Mouse (Mus musculus) hindbrain, postnatal 0 days (tissue): ENCODE data around the gene Slamf9. TPM values are rescaled to one million over a fixed set of nuclear protein-coding genes. Genes with fewer than 3 reads are reported as not detected.

ENCODE experiments used
- ATAC-seq: fragments of 200-750 bp; cut with Nextera tagmentation; 2 replicates; pipeline ENCODE4 v1.8.0; 2017; ENCODE audit warnings: mild to moderate bottlenecking, moderate TSS enrichment, moderate library complexity
- DNase-seq: peaks from one replicate; pipeline ENCODE4 v3.0.0-alpha.2; 2015; ENCODE audit warnings: low spot score
- H3K27ac ChIP-seq: fragments of 300-500 bp; sonication (generic); 2 replicates; pipeline ENCODE4 v1.5.1; 2014; ENCODE audit warnings: mild to moderate bottlenecking
- H3K27me3 ChIP-seq: fragments of 300-500 bp; sonication (generic); 2 replicates; pipeline ENCODE4 v1.6.1; 2014; ENCODE audit warnings: low read length, mixed read lengths; ENCODE audit not compliant: insufficient read depth
- H3K36me3 ChIP-seq: fragments of 300-500 bp; sonication (generic); 2 replicates; pipeline ENCODE4 v1.6.1; 2014; ENCODE audit warnings: low read length, mixed read lengths; ENCODE audit not compliant: insufficient read depth
- H3K4me1 ChIP-seq: fragments of 300-500 bp; sonication (generic); 2 replicates; pipeline ENCODE4 v1.6.1; 2014; ENCODE audit warnings: antibody characterized with exemption, low read length, mixed read lengths; ENCODE audit not compliant: insufficient read depth
- H3K4me2 ChIP-seq: fragments of 300-500 bp; sonication (generic); 2 replicates; pipeline ENCODE4 v1.6.1; 2014; ENCODE audit warnings: low read depth, mild to moderate bottlenecking, low read length, moderate library complexity, mixed read lengths
- H3K4me3 ChIP-seq: fragments of 300-500 bp; sonication (generic); 2 replicates; pipeline ENCODE4 v1.5.1; 2014; ENCODE audit warnings: low read length
- H3K9ac ChIP-seq: fragments of 300-500 bp; sonication (generic); replicated peaks from 2 replicates; pipeline ENCODE4 v1.6.1; 2014; ENCODE audit warnings: mild to moderate bottlenecking, low read length, moderate library complexity, mixed read lengths
- H3K9me3 ChIP-seq: fragments of 300-500 bp; sonication (generic); 2 replicates; pipeline ENCODE4 v1.6.1; 2016; ENCODE audit warnings: low read length, mixed read lengths
- CTCF ChIP-seq: IDR thresholded peaks from 2 replicates; pipeline ENCODE4 v1.5.1; 2016; ENCODE audit warnings: antibody characterized with exemption, control low read depth, low read depth
- WGBS: fragments of 180-500 bp; shearing (Covaris S2); extraction: QIAGEN DNeasy Blood & Tissue Kit; methylation state at CpG from one replicate; pipeline ENCODE4 v1.1.7; 2014; 5-methylcytosine and 5-hydroxymethylcytosine counted together
- polyA plus RNA-seq: library from polyadenylated mRNA; unstranded; fragments of >200 nt; fragmentation: Nextera tagmentation; extraction: Ambion mirVana; gene quantifications from 2 replicates; pipeline ENCODE4 v1.2.1, GENCODE M21; 2015
- total RNA-seq: library from RNA; depleted of rRNA; stranded (reverse); fragments of >200 nt; gene quantifications from 2 replicates; pipeline ENCODE4 v1.2.3, GENCODE M21; 2014

The Slamf9 gene
- total and polyA plus RNA-seq, 2 experiments from 2014 or later: 0.39 TPM; not detected in 1

DNA sequence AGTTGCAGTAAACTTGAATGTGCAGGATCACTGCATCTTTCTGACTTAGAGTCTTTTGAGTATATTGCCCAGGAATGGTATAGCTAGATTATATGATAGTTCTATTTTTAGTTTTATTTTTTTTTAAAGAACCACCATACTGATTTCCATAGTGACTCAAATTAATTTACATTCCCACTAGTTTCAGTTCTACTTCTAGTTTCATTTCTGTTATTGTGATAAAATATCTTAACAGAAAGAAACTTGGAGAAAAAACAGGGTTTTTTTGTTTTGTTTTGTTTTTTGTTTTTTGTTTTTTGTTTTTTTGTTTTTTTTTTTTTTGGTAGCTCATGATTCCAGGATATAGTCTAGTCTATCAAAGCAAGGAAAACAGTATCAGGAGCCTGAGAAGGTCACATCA is 2.2 kb upstream of the Slamf9 start:
- H3K4me1 ChIP-seq: no peaks in the 10 kb centered on the region
- DNase-seq (no peak), ATAC-seq (no peak)
- no peak overlapping the region for H3K4me2 ChIP-seq
- TF ChIP-seq CTCF: no peak
- H3K4me3 ChIP-seq: no peak overlapping the region
- H3K36me3 ChIP-seq: no peaks in the 10 kb centered on the region
- H3K9ac ChIP-seq: no peak overlapping the region
- no peaks in the 10 kb centered on the region for H3K27me3 ChIP-seq
- H3K9me3 ChIP-seq: no peaks in the 10 kb centered on the region
- no peak overlapping the region for H3K27ac ChIP-seq

DNA sequence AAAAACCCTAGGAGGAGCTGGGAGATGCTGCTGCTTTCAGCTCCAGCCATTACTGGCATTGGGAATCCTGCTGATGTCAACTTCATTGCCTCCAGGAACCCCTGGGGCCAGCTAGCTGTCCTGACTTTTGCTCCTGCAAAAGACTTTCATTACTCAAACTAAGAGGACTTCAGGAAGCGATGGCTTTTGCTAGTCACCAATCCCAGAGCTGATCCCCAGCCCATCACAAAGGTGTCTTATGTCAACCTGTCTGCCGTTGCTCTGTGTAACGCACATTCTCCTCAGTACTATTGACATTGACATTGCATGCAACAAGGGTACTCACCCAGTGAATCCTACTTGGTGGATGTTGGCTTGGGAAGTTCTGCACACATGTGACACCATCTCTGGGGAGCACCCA is 962 bp upstream of the Slamf9 start:
- DNase-seq: no peak
- Histone ChIP-seq H3K4me2 (no peak overlapping the region), H3K9ac (no peak overlapping the region), H3K36me3 (no peaks in the 10 kb centered on the region), H3K4me3 (no peak overlapping the region), H3K4me1 (no peaks in the 10 kb centered on the region), H3K27me3 (no peaks in the 10 kb centered on the region), H3K9me3 (no peaks in the 10 kb centered on the region), H3K27ac (no peak overlapping the region)
- TF ChIP-seq CTCF: no peak
- no peak for ATAC-seq
- 87% methylated on average over 3 of the region's 3 CpGs for WGBS

DNA sequence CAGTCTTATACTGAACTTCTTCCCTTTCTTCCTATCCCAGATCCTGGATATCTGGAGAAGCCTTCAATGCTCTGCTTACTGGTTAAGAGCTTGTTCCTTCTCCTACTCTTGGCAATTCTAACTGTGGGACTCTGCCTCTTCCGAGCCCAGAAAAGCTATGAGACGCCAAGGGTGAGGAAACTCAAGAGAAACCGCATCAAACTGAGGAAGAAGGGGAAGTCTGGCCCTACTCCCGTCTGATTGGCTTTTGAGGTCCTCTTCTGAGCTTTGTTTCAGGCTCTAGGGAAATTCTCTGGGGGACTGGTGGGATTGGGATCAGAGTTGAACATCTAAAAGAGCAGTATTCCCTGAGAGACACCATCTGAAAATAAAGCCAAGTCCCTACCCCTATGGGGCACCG is 2.9 kb downstream of the Slamf9 start:
- Histone ChIP-seq H3K36me3 (no peaks in the 10 kb centered on the region), H3K9me3 (no peaks in the 10 kb centered on the region), H3K9ac (no peak overlapping the region), H3K4me3 (no peak overlapping the region), H3K4me1 (peaks cover 8% of the 10 kb centered on the region), H3K27ac (no peak overlapping the region), H3K27me3 (no peaks in the 10 kb centered on the region), H3K4me2 (no peak overlapping the region)
- WGBS: 83% methylated on average over 5 of the region's 5 CpGs
- TF ChIP-seq CTCF: no peak
- ATAC-seq: no peak
- DNase-seq: no peak

DNA sequence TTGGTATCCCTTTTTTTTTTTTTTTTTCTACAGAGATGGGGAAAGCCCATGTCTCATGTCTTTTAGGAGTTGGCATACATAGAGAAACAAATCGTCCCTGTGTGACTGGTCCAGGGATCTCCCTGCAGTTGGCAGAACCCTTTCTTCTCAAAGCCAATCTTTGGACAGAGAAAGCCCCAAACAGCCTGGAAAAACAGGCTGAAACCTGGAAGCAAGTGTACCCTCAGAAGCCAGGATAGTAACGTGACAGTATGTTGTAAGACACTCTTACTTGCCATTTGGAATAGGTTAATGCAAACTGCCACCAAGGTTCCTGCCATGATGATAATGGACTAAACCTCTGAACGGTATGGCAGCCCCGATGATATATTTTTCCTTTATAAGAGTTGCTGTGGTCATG is 5.2 kb downstream of the Slamf9 start:
- H3K9ac ChIP-seq: no peak overlapping the region
- TF ChIP-seq CTCF: no peak
- no peaks in the 10 kb centered on the region for H3K27me3 ChIP-seq
- 89% methylated on average over 4 of the region's 4 CpGs for whole genome bisulfite sequencing
- no peak overlapping the region for H3K4me3 ChIP-seq
- H3K36me3 ChIP-seq: no peaks in the 10 kb centered on the region
- no peaks in the 10 kb centered on the region for H3K9me3 ChIP-seq
- no peak overlapping the region for H3K27ac ChIP-seq
- no peak for ATAC-seq
- no peak for DNase-seq
- H3K4me2 ChIP-seq: no peak overlapping the region
- peaks cover 17% of the 10 kb centered on the region for H3K4me1 ChIP-seq

DNA sequence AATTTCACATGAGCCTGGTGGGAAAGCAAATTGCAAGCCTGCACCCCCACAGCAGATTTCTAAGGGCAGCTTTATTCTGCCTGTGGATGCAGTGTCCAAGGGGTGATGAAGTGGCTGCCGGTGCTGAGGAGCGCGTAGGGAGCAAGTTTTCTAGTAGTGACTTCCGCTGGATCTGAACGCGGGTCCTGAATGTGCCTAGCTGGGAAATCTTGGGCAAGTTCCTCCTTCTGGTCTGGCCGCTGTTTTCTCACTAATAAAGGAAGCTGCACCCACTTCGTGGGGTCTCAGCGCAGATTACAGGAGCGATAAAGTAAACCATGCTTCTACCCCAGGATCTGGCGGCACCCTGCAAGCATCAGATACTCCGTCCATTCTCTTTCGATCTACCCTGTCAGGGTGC is 6.0 kb downstream of the Slamf9 start:
- H3K4me1 ChIP-seq: peaks cover 24% of the 10 kb centered on the region
- DNase-seq (no peak), ATAC-seq (no peak)
- no peak for TF ChIP-seq CTCF
- no peaks in the 10 kb centered on the region for H3K27me3 ChIP-seq
- H3K9ac ChIP-seq: peak overlapping the region; percentile 49; the same call in 1 of the 2 replicates
- H3K9me3 ChIP-seq: no peaks in the 10 kb centered on the region
- peak overlapping the region; percentile 88 for H3K4me2 ChIP-seq
- peak overlapping the region; percentile 62 for H3K4me3 ChIP-seq
- no peaks in the 10 kb centered on the region for H3K36me3 ChIP-seq
- H3K27ac ChIP-seq: no peak overlapping the region
- 23% methylated on average over 13 of the region's 13 CpGs for WGBS

DNA sequence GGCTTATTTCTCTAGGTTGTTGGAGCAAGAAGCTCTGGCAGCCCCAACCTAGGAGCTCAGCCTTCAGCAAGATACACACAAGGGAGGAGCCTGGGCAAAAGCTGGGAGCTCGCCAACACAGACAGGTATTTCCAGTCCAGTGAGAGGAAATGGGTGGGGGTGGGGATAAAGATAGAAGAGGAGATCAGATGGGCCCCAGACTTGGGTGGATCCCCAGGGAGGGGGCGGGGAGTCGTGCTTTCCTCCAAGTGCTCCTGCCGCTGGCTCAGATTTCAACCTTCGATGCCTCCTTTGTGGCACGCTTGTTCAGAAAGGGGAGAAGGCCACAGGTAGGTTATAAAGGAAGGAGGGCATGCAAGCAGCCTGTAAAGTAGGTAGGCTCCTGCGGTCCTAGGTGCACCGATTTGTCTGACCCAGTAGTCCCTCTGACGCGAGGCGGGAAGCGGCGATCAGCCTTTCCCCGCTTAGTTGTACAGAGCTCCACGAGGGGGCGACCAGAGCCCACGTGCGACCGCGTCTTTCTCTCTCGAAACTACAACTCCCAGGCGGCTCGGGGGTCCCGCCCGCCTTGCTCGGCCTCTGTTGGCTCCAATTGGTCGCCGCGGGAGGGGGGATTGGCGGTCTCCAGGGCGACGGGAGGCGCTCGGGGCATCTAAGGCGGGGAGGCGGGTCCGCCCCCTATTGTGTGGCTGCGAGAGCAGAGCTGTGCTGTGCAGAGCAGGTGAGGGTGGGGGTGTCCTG is 6.6 kb downstream of the Slamf9 start, which contains the start of gene Igsf9:
Igsf9 (plus strand) TSS at position 249 of the 741 bp plus-strand sequence.
- peak; percentile 94 for ATAC-seq
- TF ChIP-seq CTCF: peak; percentile 76
- H3K4me1 ChIP-seq: peaks cover 29% of the 10 kb centered on the region
- DNase-seq: peak; percentile 97
- H3K36me3 ChIP-seq: no peaks in the 10 kb centered on the region
- 1% methylated on average over 38 of the region's 38 CpGs for WGBS
- H3K27ac ChIP-seq: no peak within 1 kb of the TSS
- H3K27me3 ChIP-seq: no peaks in the 10 kb centered on the region
- H3K9me3 ChIP-seq: no peaks in the 10 kb centered on the region
- peak within 1 kb of the TSS; percentile 62 for H3K4me3 ChIP-seq
- peak within 1 kb of the TSS; percentile 49 for H3K9ac ChIP-seq
- peak within 1 kb of the TSS; percentile 88 for H3K4me2 ChIP-seq
